Mouse (Mus musculus) adrenal gland, postnatal 25 days (tissue): ENCODE measurements around the gene Onecut1. TPM values are rescaled to one million over a fixed set of nuclear protein-coding genes. Genes with fewer than 3 reads are reported as not detected.

Experiments used
- DNase-seq: peaks from one replicate; pipeline ENCODE4 v3.0.0; 2021; ENCODE audit warnings: mixed read lengths
- long read RNA-seq: library from polyadenylated mRNA; stranded (forward); transcript quantifications from one replicate; pipeline ENCODE4 v2.0.0, GENCODE M21; 2021
- total RNA-seq: library from RNA; stranded (reverse); gene quantifications from 2 replicates; pipeline ENCODE4 v1.2.3, GENCODE M21; 2021

Gene Onecut1
- not detected in 2 replicates for total RNA-seq
- long read RNA-seq, partial matches to known transcripts, result 0 of 9 reads
- long read RNA-seq, other reads (novel, unspliced or antisense), result 7 of 9 reads

DNA sequence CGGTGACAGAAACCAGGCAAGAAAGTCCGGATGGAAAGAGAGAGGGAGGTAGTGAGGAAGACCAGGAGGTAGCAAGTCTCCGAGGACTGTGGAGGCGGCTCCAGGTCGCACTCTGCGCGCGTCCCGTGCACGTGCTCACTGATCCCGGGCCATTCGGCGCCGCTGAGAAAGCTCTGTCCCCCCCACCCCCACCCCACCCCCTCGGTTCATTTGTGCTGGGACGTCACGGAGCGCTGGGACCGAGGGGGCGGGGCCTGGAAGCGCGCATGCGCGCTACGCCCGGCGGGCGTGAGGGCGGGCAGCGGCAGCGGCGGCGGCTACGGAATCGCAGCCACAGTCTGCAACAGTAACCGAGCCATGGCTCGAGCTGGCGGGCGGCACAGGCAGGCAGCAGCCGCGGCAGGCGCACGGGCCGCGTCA is at the start of gene Onecut1:
Gene Onecut1 (plus strand): TSS at position 361 of the 420 bp plus-strand sequence.
- peak; percentile 80 for DNase-seq

DNA sequence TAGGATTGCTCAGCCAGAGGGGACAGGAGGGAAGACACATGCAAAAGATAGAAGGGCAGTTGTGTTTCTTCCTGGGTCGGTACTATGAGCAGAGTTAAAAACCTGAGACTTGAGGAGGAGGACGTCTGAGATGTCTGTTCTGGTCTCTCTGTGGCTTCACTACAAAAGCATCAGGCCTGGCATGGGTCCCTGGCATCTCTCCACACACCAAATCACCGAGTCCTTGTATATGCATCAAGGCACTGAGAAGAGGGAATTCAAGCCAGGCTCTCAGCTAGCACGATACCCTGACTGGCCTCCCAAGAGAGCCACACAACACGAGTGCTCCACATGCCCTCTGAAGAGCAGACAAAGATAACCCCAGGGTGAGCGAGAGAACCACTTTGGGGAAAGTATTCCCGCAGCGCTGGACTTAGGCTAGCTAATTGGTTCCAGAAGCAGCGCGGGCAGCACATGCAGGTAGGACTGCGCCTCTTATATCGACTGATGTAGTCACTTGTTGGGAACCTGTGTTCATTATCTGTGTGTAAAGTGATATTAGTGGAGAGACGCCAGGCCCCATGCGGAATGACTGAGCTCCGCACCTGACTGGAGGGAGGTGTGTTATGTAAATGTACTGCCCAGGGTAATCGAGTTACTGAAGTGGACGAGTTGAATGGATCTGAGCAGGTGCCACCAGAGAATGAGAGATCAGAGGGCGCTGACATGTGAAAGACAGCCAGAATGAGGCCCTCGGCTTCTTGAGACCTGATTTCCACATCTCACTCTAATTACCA is 41.8 kb upstream of the Onecut1 start:
- DNase-seq, result no peak

DNA sequence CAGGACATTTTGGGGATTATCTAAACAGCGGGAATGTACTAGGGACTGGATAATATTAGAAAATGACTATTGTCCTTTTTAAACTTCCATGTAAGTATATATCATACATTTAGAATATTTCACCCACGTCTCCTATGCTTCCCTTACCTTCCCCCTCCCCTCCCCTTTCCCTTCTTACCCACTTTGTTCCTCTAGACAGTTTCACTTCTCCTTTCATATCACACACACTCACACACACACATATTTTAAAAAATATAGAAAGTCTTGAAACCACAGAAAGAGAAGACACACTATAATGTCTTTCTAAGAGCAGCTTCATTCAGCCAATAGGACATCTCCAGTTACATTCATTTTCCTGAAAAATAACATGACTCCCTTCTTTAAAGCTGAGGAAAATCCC is 36.6 kb upstream of the Onecut1 start:
- DNase-seq, result no peak

DNA sequence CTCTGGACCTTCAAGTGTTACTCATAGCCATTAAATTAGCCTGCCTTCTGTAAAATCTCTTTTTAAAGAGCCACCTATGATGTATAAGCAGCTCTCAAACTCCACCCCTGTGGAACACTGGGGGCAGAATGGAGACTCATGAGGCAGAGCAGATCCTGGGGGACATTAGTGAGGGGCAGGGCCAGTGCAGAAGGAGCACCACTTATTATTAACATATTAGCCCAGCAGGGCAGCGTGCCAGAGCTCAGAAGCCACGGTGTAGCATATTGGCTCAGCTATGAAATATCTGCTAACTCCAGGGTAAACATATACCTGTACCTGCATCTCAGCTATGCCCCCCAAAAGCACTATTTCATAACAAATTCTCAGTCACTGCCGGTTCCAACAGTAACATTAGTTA is 32.5 kb upstream of the Onecut1 start:
- DNase-seq, result no peak

DNA sequence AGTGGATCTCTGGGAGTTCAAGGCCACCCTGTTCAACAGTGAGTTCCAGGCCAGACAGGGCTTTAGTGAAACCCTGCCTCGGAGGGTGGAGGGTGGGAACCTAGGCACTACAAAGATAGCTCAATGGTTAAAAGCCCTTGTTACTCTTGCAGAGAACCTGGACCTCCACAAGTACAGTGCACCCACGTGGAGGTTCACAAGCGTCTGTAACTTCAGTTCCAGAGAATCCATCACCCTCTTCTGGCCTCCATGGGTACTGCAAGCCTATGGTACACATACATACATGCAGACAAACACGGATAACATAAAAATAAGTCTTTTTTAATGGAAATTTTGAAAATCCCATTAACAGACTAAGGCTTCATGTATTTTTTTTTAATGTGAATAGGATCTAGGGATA is 18.8 kb upstream of the Onecut1 start:
- DNase-seq, result no peak

DNA sequence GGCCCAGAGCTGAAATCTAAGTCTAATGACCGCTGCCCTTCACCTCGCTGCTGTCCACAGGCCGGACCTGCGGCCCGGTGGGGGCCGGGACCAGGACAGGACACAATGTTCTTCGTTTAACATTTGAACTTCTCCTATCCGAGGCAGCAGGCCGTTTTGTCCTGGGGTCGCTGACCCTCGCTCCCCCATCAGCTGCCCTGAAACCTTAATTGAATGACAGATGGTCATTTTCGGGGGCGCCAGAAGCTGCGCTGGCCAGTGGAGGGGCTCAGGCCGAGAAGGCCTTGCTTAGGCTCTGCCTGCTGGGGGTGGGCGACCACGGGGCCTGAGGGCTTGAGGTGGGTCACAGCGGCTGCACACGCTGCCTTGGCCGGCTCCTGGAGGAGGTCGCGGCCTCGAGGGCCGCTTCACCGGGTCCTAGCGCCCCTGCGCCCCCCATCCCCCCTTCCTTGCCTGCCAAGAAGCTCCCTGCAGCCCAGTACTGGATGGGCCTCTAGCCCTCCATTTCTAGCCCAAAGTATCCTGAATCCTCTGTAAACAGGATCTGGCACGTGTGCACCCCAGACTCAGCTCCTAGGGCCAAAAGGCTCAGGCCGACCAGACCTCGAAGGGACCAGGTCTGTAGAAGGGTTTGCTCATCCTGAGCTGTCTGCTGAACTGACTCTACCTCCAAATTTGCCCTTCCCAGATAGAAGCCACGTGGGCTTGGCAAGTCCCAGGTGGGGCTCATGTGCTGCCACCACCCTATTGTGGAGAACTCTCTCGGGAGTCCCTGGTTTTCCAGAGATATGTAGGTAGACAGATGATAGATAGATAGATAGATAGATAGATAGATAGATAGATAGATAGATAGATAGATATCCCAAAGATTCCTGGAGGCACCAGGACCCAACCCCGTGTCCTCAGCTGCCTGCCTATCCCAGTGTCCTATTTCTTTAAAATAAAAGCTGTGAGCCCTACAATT is 14.6 kb upstream of the Onecut1 start:
- no peak for DNase-seq

DNA sequence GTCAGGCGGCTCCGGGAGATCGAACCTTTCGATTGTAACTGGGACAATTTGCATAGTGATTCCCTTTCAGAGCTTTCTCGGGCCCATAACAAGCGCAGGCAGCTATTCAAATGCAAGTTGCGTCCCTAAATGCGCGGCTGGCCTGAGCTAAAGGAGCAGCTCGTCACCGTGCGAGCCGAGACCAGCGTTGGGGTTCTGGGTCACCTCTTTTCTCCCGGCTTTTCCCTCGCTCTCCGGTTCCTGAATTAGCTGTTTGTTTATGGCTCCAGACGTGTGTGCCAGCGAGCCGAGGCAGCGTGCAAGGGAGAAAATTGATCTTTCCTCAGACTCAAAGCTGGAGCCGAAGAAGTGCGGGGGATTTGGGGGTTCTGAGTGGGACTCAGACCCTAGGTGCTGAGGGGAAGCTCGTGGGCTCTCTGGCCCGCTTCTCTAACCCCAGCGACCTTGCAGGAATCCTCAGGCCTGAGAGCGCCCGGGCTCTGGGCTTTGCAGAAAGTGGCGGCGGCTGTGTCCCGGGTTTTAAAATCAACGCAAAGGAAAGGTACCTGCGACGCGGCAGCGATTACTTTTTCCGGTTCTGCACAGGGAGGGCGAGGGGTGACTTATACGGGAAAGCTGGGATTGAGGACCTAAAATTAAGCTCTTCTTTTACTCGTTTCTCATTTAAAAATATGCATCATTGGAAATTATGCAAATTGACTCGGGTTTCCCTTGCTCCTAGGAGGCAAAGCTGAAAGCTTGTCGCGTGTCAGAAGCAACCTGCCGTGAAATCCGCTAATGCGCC is 13.1 kb upstream of the Onecut1 start:
- peak; percentile 13 for DNase-seq

DNA sequence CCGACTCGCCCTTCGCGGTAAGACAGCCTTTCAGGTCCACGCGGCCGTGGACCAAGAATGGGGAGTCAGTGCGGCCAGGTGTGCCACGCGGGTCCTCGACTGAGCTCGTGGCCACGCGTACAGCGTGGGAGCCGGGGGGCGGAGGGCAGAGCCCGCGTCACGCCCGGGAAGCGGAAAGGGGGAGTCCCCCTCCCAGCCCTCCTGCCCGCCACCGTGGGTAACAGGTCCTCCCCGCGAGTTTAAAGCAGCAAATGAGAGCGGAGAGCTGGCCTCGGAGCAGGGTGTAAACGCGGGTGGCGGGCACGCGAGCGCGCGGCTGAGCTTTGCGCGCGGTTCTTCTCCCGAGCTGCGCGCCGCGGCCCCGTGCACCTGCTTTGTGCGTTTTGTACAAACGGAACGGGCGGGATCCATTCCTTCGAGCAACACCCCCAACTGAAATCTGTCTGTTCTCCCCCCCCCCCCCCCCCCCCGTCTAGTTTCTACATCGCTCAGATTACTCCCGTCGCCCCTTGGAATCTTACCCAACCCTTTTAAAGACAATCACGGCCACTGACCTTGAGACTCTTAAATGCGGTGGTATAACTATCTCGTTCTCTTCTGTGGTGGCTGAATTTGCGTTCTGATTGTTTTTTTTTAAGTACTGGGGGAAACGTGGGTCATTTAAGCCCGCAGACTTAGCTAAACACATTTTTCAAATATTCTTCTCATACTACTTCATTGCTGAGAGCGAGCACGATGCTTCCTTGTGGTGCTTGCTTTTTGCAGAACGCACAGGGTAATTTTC is 12.3 kb upstream of the Onecut1 start:
- DNase-seq, result no peak

DNA sequence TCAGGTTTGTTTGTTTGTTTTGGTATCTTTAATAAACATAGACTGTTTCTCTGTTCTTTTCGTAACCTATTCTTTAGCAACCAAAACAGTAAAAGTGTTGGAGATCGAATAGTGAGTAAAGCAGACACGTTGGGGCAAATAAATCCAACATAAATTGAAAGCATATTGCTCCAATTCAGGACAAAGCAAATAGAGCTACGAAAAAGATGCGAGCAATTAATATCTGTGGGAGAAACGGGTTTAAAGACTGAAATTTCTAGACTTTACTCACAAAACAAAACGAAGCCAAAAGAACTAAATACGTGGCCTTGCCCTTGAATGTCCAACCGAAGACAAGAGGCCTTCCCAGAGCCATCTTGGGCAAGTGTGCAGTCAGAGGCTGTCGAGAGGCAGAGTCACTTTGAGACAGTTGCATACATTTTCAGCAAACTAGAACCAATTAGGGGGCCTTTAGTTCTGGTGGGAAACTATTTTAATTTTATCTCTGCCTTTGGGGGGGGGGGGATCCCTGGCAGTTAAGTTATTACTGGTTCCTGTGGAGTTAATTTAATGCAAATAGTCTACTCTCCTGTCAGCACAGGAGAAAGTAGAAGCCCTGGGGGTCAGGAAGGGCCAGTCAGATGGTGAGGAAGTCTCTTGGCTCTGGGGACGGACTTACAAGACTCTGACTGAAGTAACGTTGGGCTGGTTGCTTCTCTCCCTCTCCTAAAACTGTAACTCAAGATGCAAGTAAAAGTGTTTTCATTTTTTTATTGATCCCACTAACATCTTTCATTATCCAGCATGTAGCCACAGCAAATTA is 11.5 kb upstream of the Onecut1 start:
- DNase-seq, result no peak

DNA sequence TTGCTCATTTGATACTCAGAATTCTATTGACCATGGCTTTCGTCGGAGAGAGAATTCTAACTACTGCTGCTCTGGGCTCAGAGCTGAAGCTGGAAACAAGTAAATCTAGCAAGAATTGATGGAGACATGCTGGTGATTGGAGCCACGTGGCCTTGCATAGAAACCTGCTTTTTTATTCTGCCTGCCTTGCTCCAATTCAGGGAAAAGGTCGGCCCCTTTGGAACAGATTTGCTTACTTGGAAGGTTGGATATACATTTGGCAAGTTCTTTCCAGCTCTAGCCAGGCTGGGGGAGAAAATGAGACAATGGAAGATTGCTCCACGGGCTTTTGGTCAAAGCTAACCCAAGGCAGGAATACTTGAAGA is 11.0 kb upstream of the Onecut1 start:
- no peak for DNase-seq

DNA sequence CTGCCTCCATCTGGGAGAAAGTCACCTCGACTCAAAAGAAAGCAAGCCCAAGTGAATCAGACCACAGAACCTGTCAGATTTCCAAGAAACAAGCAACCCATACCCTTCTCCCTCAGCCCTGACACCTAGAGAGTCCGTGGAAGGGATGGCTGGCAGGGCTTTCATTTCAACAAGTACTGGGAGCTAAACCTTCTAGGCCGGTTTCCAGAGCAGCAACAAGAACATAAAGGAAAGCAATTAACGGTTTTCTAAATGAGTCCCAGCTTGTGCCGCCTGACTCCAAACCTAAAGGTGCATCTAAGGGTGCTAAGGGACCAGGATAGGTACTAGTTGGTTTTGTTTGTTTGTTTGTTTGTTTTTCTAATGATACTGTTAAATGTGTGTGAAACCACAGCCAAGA is 10.1 kb upstream of the Onecut1 start:
- no peak for DNase-seq

DNA sequence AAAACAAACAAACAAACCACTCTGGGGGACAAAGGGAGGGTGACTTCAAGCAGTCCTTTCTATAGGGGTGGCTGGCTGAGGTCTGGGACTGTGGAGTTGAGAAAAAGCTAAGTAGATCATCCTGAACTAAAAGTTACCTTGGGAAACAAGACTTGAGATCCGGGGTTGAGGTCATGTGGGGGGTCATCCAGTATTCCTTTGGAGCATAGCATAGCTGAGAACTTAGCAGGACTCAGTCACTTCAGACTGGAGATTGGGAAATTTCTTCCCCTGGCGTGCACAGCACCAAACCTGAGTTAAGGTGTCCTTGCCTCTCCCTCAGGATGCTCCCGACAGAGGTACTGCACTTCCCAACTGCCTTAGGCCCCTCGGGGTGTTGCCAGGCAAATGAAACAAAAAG is 9.4 kb upstream of the Onecut1 start:
- DNase-seq, result no peak

DNA sequence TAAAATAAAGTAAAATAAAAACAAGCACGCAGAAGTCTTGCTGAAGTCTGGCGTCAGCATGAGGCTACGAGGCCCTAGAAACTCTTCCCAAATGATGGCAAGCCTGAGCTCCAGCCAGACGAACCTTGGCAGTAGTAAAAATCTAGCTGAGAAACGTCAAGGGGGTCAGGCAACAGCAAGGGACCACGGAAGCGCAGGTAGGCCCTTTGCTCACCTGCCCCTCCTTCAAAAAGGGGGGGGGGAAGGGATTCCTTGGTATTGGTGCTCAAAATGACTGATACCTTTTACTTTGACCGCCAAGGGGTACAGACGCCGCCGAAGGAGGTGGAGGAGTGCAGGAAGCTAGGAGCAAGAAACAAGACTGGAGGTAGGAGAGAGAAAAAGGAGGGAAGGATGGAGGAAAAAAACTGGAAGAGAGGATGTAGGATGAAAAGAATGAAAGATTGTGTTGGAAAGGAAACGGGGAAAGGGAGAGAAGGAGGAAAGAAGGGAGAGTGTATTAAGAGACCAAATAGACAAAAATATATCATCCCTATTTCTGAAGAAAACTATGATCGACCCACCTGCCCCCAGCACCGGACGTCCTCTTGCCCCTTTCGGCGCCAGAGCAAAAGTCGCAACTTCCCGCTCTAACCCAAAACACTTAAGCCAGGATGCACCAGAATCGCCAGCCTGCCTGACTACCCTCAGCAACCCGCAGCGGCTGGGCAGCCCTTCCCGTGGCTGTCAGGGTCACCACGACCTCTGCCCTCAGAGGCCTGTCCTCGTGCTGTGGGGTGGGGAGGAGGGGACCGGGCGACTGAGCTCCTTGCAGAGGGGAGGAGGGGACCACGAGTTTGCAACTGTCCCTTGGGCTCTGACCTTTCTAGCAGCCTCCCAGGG is 8.3 kb upstream of the Onecut1 start:
- no peak for DNase-seq

DNA sequence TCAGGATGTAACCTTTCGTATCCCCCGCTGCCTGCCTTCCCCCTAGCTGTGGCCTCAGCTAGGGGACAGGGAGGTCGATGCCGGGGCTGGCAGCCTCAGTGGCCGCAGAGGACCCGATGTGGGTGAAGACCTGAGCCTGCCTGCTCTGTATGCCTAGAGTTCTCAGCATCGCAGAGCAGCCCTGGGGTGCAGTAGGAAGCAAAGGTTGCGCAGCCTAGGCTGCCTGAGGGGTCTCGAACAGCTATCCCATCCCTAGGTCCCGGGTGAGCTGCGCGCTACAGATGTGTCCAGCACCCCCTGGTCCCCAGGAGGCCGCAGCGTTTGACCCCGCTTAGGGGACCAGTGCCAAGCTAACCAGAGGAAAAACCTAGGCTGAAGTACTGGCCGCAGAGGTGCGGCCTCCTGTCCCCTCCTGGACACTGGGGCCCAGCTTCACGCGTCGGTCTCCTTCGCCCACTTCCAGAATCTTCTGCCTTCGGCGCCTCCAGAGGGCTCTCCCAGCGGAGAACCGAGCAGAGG is 7.6 kb upstream of the Onecut1 start:
- no peak for DNase-seq

DNA sequence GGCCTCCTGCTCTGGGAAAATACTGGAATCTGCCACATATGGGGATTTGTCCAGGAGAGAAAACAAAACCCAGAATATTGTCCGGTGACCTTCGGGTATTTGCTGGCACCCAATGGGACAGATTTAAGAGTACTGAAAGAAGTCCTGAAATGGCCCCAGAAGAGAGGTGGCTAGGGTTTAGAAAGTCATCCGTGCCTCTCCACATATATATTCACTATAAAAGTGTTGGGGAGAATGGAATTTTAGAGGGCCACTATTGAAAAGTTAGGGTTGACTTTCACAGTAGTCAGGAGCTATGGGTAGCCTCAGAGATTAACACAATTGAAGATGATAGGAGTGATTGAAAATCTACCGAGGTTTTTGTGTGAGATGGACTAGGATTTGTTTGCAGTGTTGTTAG is 6.3 kb upstream of the Onecut1 start:
- DNase-seq, result no peak

DNA sequence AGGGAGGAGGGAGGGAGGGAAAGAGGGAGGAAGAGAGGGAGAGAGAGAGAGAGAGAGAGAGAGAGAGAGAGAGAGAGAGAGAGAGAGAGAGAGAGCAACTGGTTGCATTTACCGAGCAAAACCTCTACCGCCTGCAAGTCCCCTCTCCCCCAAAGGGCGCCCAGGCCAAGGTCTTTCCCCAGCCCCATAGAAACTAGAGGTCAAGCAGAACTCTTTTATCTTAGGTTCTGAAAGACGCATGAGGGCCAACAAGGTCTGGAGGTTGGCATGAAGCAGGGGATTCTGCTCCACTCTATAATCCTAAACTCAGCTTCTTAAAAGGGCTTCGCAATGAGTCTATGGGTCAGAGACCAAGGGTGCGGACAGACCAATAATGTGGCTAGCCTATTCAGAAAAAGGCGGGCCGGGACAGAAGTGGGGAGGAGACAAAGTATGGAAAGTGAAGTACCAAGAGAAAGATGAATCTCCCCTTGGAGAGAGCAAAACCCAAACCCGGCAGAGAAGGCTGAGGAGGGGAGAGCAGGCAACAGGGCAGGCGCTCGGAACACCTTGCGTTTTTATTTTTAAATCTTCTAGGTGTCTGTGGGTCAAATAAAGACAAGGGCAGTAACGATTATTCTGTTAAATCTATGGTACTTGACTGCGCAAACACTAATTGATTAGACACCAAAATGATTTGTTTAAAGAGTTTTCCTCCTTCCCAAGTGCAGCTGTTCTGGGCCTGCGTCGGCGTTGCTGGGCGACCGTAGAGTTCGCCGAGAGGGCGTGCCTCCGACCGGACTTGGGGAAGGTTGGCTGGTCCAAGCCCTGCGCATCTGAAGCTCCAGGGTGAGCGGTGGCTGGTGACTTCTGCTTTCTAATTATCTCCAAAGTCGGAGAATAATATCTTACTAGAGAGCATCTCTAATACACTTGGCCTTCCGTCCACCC is 4.9 kb upstream of the Onecut1 start:
- no peak for DNase-seq

DNA sequence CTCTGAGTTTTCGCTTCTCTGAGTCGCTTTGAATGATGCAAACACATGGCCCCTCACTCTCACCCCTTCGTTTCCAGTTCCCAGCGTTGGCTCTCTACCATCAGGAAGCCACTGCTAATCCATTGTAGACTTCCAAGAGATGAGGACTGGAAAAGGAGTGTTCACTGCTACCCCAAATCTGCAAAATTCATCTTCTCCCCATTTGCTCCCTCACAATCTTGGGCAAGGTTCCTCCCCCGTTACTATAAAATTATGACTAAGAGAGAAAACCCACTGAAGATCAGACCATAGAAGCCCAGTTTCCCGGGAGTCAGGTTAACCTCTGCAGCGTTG is 4.2 kb upstream of the Onecut1 start:
- no peak for DNase-seq

DNA sequence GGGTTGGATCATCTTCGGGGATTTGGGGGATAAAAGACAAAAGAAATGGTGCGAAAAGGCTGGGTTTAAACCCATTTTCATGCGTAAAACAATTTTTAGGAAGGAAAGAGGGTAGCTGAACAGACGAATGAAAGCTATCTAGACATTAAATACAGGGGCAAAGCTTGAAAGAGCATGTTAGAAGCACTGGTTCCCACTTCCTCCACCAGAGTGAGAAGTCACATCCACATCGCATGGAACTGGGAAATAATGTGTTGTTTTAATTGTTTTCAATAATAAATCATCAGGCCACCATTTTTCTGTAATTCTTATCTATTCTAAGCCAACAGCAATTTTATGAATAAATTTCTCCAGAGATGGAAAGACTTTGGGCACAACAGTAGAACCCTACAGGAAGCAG is 3.6 kb upstream of the Onecut1 start:
- DNase-seq, result no peak
